Mouse (Mus musculus) spleen, adult 18-20 months (tissue): ENCODE data around the gene Ptprs.

Experiments
- DNase-seq, 2 experiments: peaks; one replicate each; pipeline ENCODE4 v3.0.0; 2022; ENCODE audit warnings: mixed read lengths in 2 of 2

Ptprs gene

GRCm38 (mm10) chr17:56372109-56372508 lies 104.2 kb downstream of the Ptprs start:
- no peak for DNase-seq

- no peak for DNase-seq
Measured at GRCm38 (mm10) chr17:56371029-56371660, 105.1 kb downstream of the Ptprs start.

- no peak for DNase-seq
Measured at GRCm38 (mm10) chr17:56370090-56370489, 106.2 kb downstream of the Ptprs start.

GRCm38 (mm10) chr17:56368291-56368790 lies 107.9 kb downstream of the Ptprs start:
- DNase-seq, result no peak

- DNase-seq, result no peak
Measured at GRCm38 (mm10) chr17:56365791-56366673, 110.3 kb downstream of the Ptprs start.
